Mouse (Mus musculus): Measurements from ENCODE around the gene Pon1. TPM values are rescaled to one million over a fixed set of nuclear protein-coding genes. Genes with fewer than 3 reads are reported as not detected.

Gene Pon1
- total RNA-seq, 2 experiments from 2014 or later: not detected

DNA sequence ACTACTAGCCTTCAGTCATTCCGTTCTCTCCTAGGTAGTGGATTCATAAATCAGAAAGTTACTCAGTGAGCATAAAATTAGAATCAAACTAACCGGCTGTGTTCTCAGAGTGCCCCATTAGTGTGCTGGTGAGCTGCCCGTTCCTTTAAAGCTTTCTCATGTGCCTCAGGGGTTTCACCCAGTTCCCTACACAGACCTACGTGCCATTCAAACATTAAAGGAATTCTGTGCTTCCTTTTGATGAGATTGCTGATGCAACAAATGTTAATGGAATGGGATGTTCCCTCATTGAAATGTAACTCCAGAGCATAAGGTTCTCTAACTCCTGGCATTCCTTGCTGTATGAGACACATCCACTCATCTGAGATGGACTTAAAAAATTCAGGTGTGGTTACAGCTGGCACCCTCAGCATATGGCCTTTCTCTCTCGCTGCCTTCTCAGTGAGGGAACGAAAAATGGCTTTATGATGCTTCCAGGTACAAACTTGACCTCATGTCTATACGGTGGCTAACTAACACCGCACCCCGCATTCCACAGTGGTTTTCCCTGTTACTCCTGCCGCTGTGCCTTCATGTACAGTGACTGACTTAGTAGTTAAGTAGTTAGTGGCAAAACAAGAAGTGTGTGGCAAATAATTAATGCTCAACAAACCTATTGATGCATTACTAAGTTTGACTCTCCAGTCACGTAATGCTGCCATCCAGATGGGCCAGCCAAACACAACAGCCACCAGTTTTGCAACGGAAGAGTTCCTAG, 54.7 kb downstream of the Pon1 start:
- no peak for DNase-seq

DNA sequence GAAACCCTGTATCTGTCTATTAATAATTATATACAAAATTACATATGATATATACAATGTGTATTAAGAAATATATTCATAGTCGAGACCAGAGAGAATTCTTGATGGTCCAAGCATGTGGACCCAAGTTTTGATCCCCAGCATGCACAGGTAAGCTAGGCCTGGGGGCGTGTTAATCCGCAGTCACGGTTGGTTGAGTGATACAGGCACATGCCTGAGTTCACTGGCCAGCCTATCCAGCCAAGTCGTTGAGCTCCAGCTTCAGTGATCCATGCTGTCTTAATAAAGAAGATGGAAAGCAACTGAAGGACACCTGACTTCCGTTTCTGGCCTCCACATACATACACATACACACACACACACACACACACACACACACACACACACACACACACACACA, 57.7 kb downstream of the Pon1 start:
- intact Hi-C loops (cut with DNase I): no loop called here
- DNase-seq: no peak

More for the DNA sequence above, 54.7 kb downstream of the Pon1 start:
- intact Hi-C loops (cut with DNase I): no loop called here

DNA sequence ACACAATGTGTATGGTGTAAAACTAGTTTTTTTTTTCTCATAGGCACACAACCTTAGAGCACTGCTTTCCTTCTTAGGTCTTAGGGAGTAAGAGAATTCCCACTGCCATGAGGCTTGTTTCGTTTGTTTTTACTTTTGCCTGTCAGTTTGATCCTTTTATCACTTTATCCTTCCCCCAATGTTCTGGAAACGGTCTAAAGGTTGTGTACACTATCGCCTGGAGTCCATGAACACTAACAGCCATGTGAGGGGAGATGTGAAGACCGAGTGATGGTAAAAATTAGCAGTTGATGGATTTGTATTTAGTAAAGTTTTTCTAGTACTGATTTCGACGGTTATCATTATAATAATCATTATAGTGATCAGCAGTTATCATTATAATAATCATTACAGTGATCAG, 58.8 kb downstream of the Pon1 start:
- intact Hi-C loops (cut with DNase I): no loop called here
- DNase-seq: no peak

DNA sequence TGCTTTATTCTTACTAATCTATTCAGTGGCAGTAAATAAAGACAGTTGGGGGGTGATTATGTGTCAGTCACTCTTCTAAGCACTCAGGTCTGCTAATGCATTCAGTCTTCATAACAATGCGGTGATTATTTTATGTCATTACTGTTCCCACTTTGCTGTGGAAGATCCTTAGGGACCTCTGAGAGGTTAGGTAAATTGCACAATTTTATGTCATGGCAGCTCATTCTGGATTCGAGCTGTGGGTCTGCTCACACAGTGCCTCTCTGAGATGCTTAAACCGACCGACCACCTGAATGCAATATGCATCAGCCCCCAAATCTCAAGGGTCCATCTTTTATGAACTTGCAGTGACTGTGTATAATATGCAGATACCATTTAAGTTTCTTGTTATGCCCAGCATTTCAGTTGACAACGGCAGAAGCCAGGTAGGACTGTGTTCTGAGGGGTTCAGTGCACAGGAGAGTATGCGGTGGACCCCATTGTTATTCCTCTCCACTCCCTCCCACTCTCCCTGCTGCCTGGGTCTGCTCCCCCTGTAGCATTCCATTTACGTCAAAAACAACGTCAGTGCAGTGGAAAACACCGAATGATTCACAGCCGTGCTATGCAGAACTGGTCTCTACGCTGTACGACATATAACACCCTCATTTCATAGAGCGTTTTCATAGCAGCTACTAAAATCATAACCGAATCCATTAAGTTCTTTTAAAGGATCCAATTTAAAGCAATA, 64.2 kb downstream of the Pon1 start:
- intact Hi-C loops (cut with DNase I): no loop called here
- no peak for DNase-seq

DNA sequence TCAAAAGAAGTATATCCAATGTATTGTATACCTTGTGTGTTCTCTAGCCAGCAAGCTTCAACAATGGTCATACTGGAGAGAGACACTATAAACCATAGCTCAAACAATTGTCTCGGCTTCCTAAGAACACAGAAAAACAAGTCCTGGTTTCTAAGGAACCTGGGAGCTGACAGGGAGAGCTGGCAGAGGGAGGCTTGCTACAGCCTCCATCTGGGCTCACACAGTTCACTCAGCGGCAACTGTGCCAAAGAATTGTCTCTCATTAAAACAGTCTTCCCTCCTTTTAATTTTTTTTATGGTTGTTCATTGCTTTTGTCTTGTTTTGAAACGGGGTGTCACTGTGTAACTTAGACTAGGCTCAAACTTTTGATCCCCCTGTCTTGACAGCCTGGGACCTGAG, 73.5 kb downstream of the Pon1 start:
- peak; percentile 22 for DNase-seq
- intact Hi-C loops (cut with DNase I): no loop called here

DNA sequence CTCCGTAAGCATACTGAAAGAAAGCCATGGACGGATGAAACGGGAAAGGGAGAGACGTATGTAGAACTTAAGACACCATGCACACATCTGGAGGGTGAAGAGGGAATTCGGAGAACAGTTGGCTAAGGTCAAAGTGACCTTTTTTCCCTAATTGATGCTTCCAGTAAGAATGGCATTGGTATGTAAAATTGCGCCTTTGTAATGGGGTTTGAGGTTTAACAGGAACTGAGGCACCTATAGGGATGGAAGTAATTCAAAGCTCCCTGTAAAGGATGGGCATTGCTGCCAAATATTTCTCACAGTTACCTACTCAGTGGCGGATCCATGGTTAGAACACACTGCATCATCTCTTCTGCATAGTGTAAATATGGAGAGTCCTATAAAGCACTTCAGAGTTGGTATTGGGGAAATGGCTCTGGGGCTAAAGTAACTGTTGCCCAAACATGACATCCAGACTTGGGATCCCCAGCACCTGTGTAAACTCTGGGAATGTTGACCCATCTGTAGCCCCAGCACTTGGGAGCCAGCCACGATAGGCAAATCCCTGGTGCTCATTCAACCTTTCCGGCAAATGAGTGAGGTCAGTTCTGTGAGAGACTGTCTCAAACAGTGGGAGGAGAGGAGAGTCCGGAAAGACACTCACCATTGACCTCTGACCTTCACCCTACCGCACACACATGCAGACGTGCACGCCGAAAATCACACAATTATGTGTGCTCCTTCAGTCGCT, 74.4 kb downstream of the Pon1 start:
- no peak for DNase-seq
- intact Hi-C loops (cut with DNase I): loop anchor here (10.0 kb wide), 4 partner anchors 215 to 1495 kb away; partner anchors contain the start of genes Asb4, Peg10, Ppp1r9a and Sgce

Other genes with a start within 250 kb of the Pon1 start
- gene Pon3, start 62.3 kb upstream of the Pon1 start, total RNA-seq (2021): 1 to 10 TPM; 1.8 to 2.3 TPM
- 10 to 100 TPM in 1 of 2 experiments, 1 to 10 TPM in 1; 9.3 to 11.9 TPM for gene Pon2, start 104.5 kb upstream of the Pon1 start, total RNA-seq (2021)
- 1 to 10 TPM; 1.9 to 2.6 TPM for gene Asb4, start 189.4 kb upstream of the Pon1 start, total RNA-seq (2021)